Mouse (Mus musculus) frontal cortex, postnatal 36 days (tissue): Measurements from ENCODE around the gene Zfp609.
A peak's percentile ranks its signal among the peaks of the same experiment; 100 is the strongest.

Source experiments
- DNase-seq, 2 experiments: peaks; one replicate each; pipeline ENCODE4 v3.0.0; 2022; ENCODE audit warnings: low spot score in 2 of 2

Zfp609 gene

DNA sequence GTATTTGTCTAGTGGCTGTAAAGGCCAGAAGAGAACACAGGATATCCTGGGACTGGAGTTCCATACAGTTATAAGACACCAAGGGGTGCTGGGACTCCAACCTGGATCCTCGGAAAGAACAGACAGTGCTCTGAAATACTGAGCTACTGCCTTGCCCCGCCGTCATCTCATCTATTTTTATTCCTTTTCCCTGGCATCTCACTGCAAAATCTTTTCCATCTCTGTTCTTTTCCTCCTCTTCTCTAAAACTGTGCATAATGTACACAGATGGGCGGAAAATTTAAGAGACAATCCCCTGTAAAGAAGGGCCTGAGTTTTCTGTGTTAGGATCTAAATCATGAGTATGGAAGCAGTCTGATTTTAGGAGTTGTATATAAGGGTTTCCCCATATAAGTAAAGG, 64.6 kb downstream of the Zfp609 start:
- peak in 1 of 2 experiments; percentile 35 for DNase-seq

DNA sequence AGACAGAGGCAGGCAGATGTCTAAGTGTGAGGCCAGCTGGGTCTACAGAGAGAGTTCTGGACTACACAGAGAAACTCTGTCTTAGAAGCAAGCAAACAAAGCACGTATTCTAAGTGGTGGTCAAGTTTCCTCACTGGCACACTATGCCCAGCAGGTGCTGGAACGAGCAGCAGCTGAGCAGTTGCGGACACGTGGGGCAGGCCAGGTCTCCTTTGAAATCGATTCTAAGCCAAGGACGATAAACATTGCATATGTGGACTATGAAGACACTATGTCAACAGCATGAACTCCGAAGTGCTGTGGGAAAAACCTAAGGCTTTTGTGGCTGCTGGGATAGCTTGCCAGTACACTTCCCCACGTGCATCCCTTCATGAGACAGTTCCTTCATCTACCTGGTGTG, 67.4 kb downstream of the Zfp609 start:
- DNase-seq = no peak

DNA sequence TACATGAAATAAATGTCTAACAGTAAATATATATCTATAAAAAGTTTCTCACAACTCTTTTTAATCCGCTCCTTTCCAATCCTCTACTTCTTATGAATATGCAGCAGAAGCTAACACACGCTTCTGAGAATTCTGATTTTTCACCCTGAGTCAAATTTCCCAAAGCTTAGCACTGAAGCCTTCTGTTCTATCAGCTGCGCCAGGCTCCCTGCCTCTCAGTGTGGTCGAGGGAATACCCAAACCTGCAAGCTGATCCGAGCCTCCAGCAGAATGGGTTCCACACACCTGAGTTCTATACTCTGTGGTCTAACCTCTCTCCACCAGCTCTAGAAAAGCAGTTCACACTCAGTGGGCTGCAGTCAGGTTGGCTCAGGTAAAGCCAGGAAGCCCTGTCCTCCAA, 68.1 kb downstream of the Zfp609 start:
- peak in 1 of 2 experiments; percentile 37 for DNase-seq

DNA sequence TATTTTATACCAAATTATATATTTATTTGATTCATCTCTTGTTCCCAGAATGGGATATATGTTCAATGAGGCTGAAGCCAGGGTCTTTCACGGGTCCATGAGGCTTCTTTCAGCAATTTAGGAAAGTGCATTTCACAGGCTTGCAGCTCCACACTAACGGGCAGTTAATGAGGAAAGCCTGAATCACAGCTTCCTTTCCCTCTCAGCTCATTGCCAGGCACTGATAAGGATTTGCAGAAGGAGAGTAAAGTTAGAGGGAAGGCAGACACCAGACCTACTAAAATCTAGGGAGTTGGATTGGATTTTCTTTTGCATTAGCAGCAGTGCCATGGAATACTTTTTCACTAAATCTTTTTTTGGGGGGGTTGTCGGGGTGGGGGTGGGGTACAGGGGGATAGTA, 69.5 kb downstream of the Zfp609 start:
- DNase-seq = no peak

DNA sequence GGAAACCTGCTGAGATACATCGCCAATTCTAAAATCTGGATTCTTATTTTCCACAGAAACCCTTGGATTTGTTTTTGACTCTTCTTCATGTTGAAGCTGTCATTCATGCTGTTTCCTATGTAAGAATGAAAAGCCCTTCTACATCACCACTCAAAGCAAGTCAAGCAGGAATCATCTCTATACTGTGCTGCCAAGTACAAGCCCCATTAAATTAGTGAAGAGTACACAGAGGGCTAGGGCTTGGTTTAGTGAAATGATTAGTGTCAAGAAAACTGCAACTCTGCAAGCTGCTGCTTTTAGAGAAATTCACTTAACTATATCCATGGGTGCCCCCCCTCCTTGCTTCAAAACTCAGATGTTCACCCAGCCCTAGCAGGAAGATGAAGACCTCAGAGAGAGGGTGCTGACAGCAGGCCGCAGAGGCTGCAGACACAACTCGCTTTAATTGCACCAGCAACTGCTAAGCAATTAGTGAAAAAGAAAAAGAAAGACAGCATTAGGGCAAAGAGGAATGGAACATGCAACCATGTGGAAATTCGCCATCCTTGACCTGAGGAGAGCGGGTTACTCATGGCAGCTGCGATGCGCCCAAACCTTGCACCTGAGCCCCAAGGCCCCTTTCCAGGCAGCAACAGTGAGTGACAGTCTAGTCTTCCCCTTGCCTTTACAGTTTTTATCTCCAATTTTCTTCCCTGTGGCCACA, 71.5 kb downstream of the Zfp609 start:
- no peak for DNase-seq

DNA sequence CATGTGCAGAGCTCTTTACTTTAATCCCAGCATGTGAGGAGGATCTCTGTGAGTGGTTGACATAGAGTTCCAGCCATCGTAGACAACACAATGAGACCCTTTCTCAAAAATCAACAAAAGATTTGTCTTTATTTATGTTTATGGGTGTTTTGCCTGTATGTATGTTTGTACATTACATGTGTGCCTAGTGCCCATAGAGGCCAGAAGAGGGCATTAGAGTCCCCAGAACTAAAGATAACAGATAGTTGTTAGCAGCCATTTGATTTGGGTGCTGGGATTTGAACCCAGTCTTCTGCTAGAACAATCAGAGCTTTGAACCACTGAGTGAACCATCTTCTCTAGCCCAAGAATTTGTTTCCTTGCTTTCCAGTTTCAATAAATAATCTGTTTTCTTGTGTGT, 72.2 kb downstream of the Zfp609 start:
- no peak for DNase-seq

DNA sequence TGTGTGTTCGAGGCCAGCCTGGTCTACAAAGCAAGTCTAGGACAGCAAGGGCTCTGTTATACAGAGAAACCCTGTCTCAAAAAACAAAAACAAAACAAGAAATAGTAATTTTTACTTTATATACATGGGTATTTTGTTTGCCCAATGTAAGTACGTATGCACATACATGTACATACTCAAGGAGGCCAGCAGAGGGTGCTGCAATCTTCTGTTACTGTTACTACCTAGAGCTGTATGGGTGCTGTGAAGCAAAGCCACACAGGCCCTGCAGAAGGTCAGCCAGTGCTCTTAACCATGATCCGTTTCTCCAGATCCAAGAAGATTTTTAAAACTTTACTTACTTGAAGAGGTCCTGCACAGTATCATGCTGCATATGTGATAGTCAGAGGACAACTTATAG, 74.7 kb downstream of the Zfp609 start:
- no peak for DNase-seq

DNA sequence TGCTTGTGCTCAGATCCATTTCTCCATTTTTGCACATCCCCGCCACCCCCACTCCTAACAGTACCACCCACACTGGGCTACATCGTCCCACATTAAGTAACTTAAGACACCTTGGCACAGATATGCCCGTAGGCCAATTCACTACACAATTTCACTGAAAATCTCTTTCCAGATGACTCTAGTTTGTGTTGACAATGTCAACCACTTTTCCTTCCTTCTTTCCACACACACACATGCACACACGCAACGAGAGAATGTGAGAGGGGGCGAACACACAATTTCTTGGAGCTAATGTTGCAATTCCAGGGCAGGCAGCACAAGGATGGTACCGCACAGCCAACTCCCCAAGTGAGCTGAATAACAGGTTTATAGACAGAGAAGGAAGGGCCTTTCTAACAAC, 75.5 kb downstream of the Zfp609 start:
- no peak for DNase-seq

DNA sequence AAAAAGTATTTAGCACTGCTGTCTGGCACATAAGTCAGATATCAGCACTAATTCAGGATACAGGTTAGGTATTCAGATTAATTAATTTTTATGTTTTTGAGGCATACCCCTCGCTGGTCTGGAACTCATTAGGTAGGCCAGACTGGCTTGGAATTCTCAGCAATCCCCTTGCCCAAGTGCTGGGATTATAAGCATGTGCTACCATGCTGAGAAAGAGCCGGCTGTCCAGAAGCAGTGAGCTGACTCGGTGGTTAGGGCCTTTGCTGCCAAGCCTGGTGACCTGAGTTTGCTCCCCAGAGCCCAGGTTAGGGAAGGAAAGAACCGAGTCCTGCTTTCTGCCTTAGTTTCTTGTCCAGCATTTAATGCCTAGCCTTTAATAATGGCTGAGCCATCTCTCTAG, 79.3 kb downstream of the Zfp609 start:
- DNase-seq = no peak

DNA sequence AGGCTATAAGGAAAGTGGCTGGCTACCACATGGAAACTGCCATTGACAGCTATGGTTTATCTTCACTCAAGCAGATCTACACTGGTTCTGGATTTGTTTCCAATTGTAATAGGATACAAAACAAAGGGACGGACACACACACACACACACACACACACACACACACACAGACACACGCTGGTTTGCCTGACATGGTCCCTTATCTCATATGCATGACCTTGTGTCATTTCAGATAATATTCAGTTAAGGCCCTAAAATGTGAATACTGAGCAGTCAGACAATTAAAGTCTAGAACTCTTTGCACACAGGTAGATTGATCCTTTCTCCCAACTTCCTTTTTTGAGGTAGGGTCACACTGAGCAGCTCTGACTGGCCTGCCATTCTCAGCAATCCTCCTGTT, 80.9 kb downstream of the Zfp609 start:
- DNase-seq = no peak

DNA sequence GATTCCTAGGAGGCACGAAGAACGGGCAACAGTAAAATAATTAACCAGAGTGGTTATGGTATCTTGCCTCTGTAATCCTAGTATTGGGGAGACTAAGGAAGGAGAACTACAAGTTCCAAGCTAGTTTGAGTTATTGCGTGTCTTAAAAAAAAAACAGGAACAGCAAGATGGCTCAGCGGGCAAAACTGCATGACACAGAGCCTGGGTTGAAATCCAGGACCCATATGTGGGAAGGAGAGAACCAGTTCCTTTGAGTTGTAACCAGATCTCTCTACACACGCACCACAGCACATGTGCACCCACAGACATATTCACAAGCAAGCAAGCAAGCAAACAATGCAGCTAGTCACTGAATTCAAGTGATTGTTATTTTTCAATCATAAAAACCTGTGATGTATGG, 81.9 kb downstream of the Zfp609 start:
- no peak for DNase-seq

DNA sequence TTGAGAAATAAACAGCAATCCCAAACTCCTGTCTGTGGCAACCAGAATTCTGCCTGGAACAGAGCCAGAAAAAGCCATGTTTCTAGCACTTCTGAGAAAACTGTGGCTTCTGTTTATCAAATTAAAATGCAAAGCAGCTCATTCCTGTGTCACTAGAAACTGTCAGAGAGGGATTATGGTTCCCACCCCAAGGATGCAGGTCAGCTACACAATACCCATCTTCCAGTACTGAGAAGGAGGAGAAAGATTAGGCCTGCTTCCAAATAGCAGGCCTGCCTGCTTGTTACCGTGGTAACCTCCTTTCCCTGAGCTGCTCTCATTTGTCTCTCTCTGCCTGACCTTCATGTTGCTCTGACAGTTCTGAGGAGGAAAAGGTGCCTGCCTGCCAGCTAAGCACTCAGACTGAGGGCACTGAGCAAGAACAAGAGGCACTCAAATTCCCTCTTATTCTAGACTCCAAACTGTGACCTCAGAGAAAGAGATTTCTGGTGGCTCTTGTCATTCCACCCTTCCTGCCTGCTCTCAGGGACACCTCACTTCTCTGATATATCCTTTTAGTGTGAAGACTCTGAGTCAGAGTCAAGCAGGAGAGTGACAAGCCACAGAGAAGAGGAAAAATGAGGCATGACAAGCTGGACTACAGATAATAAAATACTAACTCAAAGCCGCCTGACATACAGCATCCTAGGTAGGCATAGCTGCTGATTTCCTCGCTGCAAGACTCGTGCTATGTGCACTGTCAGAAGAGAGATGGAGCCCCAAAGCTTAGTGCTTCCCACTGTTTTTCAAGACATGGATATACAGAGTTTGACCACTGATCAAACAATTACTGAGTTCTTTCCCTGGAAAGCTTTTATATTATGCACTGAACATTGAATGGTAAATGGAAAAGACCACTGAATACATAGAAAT, 82.9 kb downstream of the Zfp609 start:
- peak; percentile 54 to 78 for DNase-seq

DNA sequence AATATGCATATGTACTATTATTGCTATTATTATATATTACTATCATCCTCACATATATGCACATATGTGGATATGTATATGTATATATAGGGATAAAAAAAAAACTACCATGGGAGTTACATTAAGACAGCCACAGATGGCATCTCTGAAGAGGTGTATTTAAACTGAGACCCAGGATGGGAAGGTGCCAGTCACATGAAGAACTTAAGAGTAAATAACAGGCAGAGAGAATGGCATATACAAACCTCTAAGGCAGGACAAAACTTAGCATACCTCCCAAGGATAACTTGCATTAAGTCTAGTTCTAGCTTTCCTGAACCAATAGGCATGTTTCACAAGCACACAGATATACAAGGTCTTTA, 83.6 kb downstream of the Zfp609 start:
- DNase-seq = no peak

DNA sequence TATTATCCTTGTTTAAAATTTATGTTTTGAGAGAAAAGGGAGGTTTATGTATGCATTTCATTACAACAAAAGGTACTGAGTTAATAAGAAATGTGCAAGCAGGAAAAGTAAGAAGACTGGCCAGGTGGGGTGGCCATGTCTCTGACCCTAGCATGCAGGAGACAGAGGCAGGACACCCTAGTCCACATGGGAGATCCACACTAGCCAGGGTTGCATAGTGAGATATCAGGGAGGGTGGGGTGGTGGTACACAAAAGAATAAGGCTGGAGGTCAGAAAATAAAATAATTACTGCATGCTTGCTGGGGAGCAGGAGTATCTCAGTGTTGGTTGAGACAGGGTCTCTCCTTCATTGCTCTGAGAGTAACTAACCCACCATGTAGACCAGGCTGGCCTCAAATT, 84.0 kb downstream of the Zfp609 start:
- no peak for DNase-seq

DNA sequence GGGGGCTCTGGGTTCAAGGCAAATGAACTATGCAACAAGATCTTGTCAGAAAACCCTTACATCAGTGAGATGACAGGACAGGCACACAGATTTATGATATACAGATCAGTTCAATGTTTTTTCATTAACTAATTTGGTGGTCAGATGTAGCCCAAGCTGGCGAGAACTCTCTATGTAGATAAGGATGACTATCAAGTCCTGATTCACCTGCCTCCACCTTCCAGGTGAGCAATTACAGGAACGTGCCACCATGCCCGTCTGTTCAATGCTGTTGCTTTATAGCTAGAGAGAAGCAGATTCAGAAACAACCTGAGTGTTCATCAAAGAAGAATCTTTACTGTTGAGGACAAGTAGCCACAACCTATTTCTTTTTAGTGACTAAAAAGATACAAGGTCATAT, 84.6 kb downstream of the Zfp609 start:
- no peak for DNase-seq

DNA sequence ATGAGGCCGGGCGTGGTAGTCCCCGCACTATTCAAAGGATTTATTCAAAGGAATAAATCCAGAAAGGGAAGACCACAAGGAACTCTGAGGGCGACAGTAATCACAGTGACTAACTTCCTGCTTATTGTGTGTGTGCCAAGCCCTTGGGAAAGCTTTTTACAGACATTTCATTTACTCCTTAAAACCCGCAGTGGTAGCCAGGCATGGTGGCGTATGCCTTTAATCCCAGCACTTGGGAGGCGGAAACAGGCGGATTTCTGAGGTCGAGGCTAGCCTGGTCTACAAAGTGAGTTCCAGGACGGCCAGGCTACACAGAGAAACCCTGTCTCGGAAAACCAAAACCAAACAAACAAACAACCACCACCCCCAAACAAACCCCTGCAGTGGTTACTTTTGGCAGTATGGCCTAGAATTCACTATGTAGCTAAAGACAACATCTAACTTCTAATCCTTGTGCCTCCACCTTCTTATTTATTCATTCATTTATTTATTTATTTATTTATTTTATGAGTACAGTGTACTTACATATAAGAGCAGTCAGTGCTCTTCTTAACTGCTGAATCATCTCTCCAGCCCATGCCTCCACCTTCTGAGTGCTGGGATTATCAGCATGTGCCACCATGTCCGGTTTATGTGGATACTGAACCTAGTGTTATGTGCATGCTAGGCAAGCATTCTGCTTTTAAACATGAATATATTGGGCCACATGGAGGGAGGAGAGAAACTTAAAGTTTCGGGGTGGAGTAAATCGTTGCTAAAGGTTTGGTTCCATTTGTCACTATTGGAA, 86.1 kb downstream of the Zfp609 start:
- DNase-seq = no peak

DNA sequence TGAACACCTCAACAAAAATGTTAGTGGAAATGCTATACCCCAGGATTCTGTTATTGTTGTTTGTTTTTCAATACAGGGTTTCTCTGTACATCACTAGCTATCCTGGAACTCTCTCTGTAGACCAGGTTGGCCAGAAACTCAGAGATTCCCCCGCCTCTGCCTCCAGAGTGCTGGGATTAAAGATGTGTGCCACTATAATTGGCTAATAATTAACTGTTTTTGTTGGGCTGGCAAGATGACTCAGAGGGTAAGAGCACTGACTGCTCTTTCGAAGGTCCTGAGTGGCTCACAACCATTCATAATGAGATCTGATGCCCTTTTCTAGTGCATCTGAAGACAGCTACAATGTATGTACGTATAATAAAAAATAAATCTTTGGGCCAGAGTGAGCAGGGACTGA, 92.4 kb downstream of the Zfp609 start:
- no peak for DNase-seq

DNA sequence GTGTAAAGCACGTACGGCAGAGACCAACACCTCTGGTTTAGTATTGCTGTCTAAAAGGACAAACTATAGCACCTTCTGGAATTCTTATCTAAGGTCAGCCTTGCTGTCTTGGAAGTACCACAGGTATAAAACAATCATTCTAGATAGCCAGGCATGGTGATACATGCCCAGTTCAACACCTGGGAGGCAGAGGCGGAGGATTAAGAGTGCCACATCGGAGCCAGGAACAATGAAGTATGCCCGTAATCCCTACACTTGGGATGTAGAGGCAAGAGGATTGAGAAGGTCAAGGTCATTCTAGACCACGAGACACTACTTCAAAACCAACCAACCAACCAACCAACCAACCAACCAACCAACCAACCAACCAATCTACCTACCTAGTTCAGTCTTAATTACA, 98.8 kb downstream of the Zfp609 start:
- no peak for DNase-seq

DNA sequence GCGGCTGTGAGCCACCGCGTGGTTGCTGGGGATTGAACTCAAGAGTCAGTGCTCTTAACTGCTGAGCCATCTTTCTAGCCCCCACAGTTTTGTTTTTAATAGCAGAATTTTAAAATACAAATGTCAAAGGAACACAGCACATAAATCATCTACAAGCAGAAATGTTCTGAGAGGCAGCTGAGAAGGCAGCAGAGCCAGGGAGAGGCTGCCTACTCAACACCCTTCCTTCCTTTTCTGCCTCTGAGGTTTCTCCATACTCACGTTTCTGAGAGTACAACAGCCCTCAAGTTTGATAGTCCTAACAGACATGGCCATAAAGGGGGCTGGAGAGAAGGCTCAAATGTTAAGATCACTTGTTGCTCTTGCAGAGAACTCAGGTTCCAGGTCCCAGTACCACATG, 99.9 kb downstream of the Zfp609 start:
- DNase-seq = no peak

DNA sequence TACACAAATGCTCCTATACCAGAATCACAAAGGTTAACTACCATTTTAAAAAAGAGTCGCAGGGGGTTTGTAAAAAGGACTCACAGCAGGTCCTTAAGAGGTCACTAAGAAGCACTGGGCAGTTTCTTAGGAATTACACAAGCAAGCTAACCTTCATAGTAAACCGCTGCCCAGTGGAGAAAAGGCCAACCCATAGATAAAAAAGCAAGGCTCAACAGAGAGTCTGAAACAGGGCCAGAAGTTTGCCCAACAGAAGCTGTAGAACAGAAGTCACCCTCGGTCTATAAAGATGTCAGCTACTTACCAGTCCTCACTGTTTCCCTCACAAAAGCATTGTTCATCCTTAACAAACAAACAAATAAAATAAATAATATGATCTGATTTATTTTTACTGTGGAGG, 100.9 kb downstream of the Zfp609 start:
- DNase-seq = no peak

DNA sequence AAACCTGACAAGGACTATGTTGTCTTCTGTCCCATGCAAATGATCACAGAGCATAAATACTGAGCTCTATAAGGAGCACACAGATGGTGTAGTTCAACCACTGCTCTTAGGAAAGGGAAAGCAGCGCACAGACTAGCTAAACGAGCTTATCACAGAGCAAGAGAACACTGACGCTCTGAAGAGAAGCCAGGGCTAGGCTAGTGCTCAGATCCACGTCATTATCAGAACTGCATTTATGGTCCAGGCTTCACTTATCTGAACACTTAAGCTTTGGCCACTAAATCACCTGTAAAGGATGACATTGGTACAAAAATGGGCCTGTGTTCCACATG, 102.1 kb downstream of the Zfp609 start:
- DNase-seq = no peak

DNA sequence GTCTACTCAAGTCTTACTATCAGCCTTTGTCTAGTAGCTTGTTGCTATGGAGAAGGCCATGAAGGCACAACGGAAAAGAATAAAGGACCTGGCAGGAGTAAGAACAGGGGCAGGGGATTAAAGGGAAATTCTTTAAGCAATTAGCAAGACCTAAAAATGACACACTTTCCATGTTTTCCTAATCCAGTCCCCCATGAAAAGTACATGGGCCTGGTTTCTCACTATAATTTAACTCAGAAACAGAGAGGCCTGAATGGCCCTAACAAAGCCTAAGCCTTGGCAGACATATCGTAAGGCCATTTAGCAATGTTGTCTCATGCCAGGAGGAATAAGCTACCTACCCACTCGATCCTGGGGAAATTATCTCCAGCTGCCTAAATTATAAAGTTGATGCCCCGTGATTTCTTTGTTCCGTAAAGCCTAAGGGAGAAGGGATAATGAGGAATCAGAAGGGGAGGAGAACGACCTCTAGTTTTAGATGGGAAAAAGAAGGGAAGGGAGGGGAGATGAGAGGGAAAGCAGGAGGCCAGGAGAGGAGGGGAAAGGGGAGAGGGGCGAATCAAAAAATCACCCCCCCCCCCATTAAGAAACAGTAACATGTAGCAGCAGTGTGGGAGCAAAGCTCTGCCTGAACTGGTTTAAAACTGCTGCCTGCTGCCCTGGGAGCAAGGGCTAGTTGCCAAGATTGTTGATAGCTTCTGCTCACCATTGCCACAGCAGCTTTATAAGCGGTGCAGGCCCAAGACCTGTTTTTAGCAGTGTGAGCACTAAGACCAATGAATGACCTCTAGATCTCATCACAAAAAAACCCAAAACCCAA, 102.7 kb downstream of the Zfp609 start:
- DNase-seq = peak in 1 of 2 experiments; percentile 19
